Mouse (Mus musculus) ovary, postnatal 14 days (tissue): ENCODE results near the gene Igfbp5.

Experiments used
- DNase-seq: peaks from one replicate; pipeline ENCODE4 v3.0.0; 2022; ENCODE audit warnings: low spot score

Igfbp5 gene

GRCm38 (mm10) chr1:72874287-72875211 is at the start of gene Igfbp5:
Igfbp5 (minus strand) TSS chr1:72874884.
- DNase-seq, result peak; percentile 91

- no peak for DNase-seq
These were observed 40.1 kb upstream of the Igfbp5 start for GRCm38 (mm10) chr1:72914815-72915214.

GRCm38 (mm10) chr1:72913073-72913472 is 38.4 kb upstream of the Igfbp5 start:
- DNase-seq, result no peak

- no peak for DNase-seq
These were observed 21.1 kb upstream of the Igfbp5 start for GRCm38 (mm10) chr1:72895821-72896220.

- DNase-seq, result no peak
These were observed 13.2 kb upstream of the Igfbp5 start for GRCm38 (mm10) chr1:72887910-72888309.

GRCm38 (mm10) chr1:72885819-72886169 is 11.1 kb upstream of the Igfbp5 start:
- peak; percentile 40 for DNase-seq

GRCm38 (mm10) chr1:72885111-72885818 is 10.6 kb upstream of the Igfbp5 start:
- no peak for DNase-seq

GRCm38 (mm10) chr1:72879319-72879634 is 4.6 kb upstream of the Igfbp5 start:
- DNase-seq, result no peak

GRCm38 (mm10) chr1:72878473-72879318 is 4.0 kb upstream of the Igfbp5 start:
- no peak for DNase-seq

- no peak for DNase-seq
These were observed 3.2 kb upstream of the Igfbp5 start for GRCm38 (mm10) chr1:72877892-72878291.

GRCm38 (mm10) chr1:72876111-72876510 is 1.4 kb upstream of the Igfbp5 start:
- DNase-seq, result no peak

- no peak for DNase-seq
These were observed 1.0 kb upstream of the Igfbp5 start for GRCm38 (mm10) chr1:72875708-72876107.

- DNase-seq, result no peak
These were observed 985 bp downstream of the Igfbp5 start for GRCm38 (mm10) chr1:72873511-72874286.

GRCm38 (mm10) chr1:72873078-72873477 is 1.6 kb downstream of the Igfbp5 start:
- no peak for DNase-seq

GRCm38 (mm10) chr1:72872521-72872920 is 2.2 kb downstream of the Igfbp5 start:
- no peak for DNase-seq

GRCm38 (mm10) chr1:72871697-72872411 is 2.8 kb downstream of the Igfbp5 start:
- no peak for DNase-seq

GRCm38 (mm10) chr1:72871337-72871696 is 3.4 kb downstream of the Igfbp5 start:
- no peak for DNase-seq

- peak; percentile 63 for DNase-seq
These were observed 3.9 kb downstream of the Igfbp5 start for GRCm38 (mm10) chr1:72870615-72871336.

GRCm38 (mm10) chr1:72869681-72870614 is 4.7 kb downstream of the Igfbp5 start:
- peak; percentile 65 for DNase-seq
